Mouse (Mus musculus) neural tube, embryonic 13.5 days (tissue): ENCODE data around the gene Men1. TPM values are rescaled to one million over a fixed set of nuclear protein-coding genes. Genes with fewer than 3 reads are reported as not detected.

ENCODE experiments used
- ATAC-seq: fragments of 200-750 bp; cut with Nextera tagmentation; 2 replicates; pipeline ENCODE4 v1.8.0; 2017; ENCODE audit warnings: low read depth, mild to moderate bottlenecking, moderate TSS enrichment, moderate library complexity
- H3K27ac ChIP-seq: fragments of 300-500 bp; sonication (generic); replicated peaks from 2 replicates; pipeline ENCODE4 v1.5.1; 2015; ENCODE audit warnings: moderate library complexity, mild to moderate bottlenecking, inconsistent platforms
- H3K27me3 ChIP-seq: fragments of 300-500 bp; sonication (generic); 2 replicates; pipeline ENCODE4 v1.6.1; 2015; ENCODE audit warnings: mild to moderate bottlenecking, inconsistent platforms
- H3K36me3 ChIP-seq: fragments of 300-500 bp; sonication (generic); 2 replicates; pipeline ENCODE4 v1.6.1; 2015; ENCODE audit warnings: mild to moderate bottlenecking, inconsistent platforms
- H3K4me1 ChIP-seq: fragments of 300-500 bp; sonication (generic); replicated peaks from 2 replicates; pipeline ENCODE4 v1.6.1; 2015; ENCODE audit warnings: inconsistent platforms
- H3K4me2 ChIP-seq: fragments of 300-500 bp; sonication (generic); 2 replicates; pipeline ENCODE4 v1.6.1; 2015; ENCODE audit warnings: inconsistent platforms, mild to moderate bottlenecking, moderate library complexity
- H3K4me3 ChIP-seq: fragments of 300-500 bp; sonication (generic); 2 replicates; pipeline ENCODE4 v1.5.1; 2015; ENCODE audit warnings: mild to moderate bottlenecking, inconsistent platforms
- H3K9ac ChIP-seq: fragments of 300-500 bp; sonication (generic); 2 replicates; pipeline ENCODE4 v1.6.1; 2015; ENCODE audit warnings: moderate library complexity, mild to moderate bottlenecking, inconsistent platforms
- H3K9me3 ChIP-seq: fragments of 300-500 bp; sonication (generic); 2 replicates; pipeline ENCODE4 v1.6.1; 2016; ENCODE audit warnings: inconsistent platforms
- WGBS: fragments of 180-500 bp; shearing (Covaris S2); methylation state at CpG from one replicate; pipeline ENCODE4 v1.1.7; 2015; 5-methylcytosine and 5-hydroxymethylcytosine counted together
- polyA plus RNA-seq: library from polyadenylated mRNA; unstranded; fragments of >200 nt; fragmentation: Nextera tagmentation; extraction: Ambion mirVana; gene quantifications from 2 replicates; pipeline ENCODE4 v1.2.1, GENCODE M21; 2015

Gene Men1
- polyA plus RNA-seq, 1 experiment from 2014 or later: 71.5 TPM

DNA sequence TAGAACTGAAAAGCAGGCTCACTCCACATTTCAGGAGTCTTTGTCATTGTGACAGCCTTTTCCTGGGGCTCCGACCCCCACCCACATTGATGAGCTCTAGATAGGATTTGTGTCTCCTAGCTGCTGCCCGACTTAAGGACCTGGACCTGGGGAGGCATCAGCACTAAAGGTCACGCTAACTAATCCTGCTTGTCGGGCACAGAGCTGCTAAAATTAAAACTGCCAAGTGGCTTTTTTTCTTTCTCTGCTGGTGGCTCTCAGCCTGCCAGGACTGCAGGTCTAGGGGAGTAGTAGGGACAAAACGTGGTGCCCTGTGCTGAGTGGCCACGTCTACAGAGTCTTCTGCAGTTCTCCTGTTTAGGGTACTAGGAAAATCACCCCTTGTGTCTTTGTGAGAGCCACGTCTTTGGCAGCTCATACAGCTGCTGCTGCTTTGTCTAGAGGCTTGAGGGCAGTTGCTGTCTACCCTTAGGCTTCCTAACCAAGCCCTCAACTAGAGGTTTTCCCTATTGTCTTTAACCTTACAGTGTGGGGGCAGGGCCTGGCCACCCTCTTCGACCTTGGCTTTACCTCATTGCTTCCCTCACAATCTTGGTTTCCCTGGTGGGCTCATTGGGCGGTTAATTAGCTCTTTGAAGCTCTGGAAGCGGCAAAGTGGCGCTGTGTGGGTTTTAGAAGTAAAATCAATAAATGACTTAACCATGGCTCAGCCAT lies 42.7 kb downstream of the Men1 start:
- Histone ChIP-seq H3K27ac (peak overlapping the region; percentile 75), H3K9ac (peak overlapping the region; percentile 14; the same call in 1 of the 2 replicates), H3K4me2 (no peak overlapping the region), H3K4me3 (no peak overlapping the region), H3K9me3 (no peaks in the 10 kb centered on the region), H3K4me1 (peaks cover 21% of the 10 kb centered on the region), H3K27me3 (no peaks in the 10 kb centered on the region), H3K36me3 (peaks cover 72% of the 10 kb centered on the region)
- WGBS: 34% methylated on average over 11 of the region's 11 CpGs
- no peak for ATAC-seq

DNA sequence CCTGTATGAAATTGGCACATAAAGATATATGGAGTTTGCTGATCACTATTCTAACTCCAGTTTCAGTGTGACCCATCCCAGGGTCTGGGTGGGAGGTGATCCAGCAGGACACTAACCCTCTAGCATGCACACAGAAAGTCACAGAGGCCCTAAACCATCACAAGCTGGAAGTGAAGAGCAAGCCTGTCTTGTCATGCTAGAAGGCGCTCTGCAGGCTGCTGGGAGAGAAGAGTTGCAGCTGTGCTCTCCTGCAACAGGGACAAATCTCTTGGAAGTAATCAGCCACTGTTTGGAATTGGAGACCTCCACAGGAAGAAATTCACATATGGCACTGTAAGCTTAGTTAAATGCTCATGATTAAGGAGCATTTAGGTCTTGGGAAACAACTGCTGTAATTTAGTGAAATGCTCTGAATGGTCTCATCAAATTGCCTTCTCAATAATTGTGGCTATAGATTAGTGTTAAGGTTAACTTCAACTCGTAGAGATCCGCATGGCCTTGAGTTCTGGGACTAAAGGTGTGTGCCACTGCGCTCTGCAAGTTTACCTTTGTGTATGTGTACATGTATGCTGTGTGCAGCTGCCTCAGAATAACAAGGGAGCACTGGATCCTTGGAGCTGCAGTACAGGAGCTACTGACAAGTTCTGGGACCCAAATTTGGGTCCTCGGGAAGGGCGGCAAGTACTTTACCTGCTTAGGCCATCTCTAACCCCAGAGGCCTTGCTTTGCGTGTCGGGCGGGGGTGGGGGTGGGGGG lies 45.8 kb downstream of the Men1 start:
- ATAC-seq: no peak
- Histone ChIP-seq H3K9ac (no peak overlapping the region), H3K27ac (no peak overlapping the region), H3K4me2 (no peak overlapping the region), H3K27me3 (no peaks in the 10 kb centered on the region), H3K9me3 (no peaks in the 10 kb centered on the region), H3K4me1 (peaks cover 35% of the 10 kb centered on the region), H3K36me3 (peaks cover 41% of the 10 kb centered on the region), H3K4me3 (no peak overlapping the region)
- 92% methylated on average over 9 of the region's 9 CpGs for WGBS

DNA sequence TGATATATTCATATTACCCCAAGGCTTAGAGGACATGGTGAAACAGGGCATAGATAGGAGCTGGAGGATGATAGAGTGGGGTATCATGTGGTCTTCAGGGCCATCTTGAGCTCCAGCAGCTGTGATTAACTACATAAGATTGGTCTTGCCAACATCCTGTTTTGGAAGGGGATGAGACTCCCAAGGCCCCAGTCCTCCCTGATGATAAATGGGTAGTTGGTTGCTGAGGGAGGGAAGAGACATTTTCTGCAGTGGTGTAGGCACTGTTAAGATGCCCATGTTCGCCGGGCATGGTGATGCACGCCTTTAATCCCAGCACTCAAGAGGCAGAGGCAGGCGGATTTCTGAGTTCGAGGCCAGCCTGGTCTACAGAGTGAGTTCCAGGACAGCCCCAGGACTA lies 46.5 kb downstream of the Men1 start:
- no peaks in the 10 kb centered on the region for H3K9me3 ChIP-seq
- ATAC-seq: no peak
- peaks cover 35% of the 10 kb centered on the region for H3K4me1 ChIP-seq
- no peaks in the 10 kb centered on the region for H3K27me3 ChIP-seq
- H3K9ac ChIP-seq: no peak overlapping the region
- WGBS: 96% methylated on average over 5 of the region's 5 CpGs
- H3K27ac ChIP-seq: no peak overlapping the region
- H3K36me3 ChIP-seq: peaks cover 35% of the 10 kb centered on the region
- no peak overlapping the region for H3K4me3 ChIP-seq
- no peak overlapping the region for H3K4me2 ChIP-seq

- Histone ChIP-seq H3K4me3 (no peak overlapping the region), H3K4me2 (no peak overlapping the region), H3K36me3 (peaks cover 23% of the 10 kb centered on the region), H3K27me3 (no peaks in the 10 kb centered on the region), H3K9me3 (no peaks in the 10 kb centered on the region), H3K27ac (no peak overlapping the region), H3K9ac (no peak overlapping the region), H3K4me1 (peaks cover 23% of the 10 kb centered on the region)
- 90% methylated on average over 4 of the region's 4 CpGs for WGBS
- ATAC-seq: no peak
Measured at GRCm38 (mm10) chr19:6382323-6382924, 47.6 kb downstream of the Men1 start.

GRCm38 (mm10) chr19:6383470-6383869 lies 48.7 kb downstream of the Men1 start:
- Histone ChIP-seq H3K9me3 (no peaks in the 10 kb centered on the region), H3K4me1 (peaks cover 14% of the 10 kb centered on the region), H3K36me3 (peaks cover 12% of the 10 kb centered on the region; the same call in 1 of the 2 replicates), H3K27me3 (no peaks in the 10 kb centered on the region), H3K4me2 (no peak overlapping the region), H3K4me3 (no peak overlapping the region), H3K27ac (no peak overlapping the region), H3K9ac (peak overlapping the region; percentile 26; the same call in 1 of the 2 replicates)
- WGBS: 53% methylated on average over 5 of the region's 5 CpGs
- no peak for ATAC-seq

DNA sequence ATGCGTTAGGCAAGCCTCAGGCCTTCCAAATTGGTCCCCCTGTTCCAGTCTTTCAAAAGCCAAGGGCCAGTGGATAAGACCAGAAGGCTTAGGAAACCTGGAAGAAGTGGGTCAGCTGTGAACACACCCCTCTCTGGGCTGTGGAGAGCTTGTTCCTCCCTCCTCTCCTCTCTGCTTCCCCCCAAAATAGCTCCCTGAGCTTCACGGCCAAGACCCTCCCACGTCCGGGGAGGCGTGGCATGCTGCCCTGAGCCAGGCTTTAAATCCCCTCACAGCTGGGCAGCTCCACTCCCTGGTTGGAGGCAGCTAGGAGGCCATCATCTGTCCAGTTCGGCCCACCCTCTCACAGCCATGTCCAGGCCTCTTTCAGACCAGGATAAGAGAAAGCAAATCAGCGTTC lies 49.3 kb downstream of the Men1 start, which contains the start of gene Pygm:
Pygm (plus strand) TSS at position 272 of the 400 bp plus-strand sequence.
- H3K4me1 ChIP-seq: peaks cover 14% of the 10 kb centered on the region
- H3K4me3 ChIP-seq: no peak within 1 kb of the TSS
- WGBS: 26% methylated on average over 7 of the region's 7 CpGs
- no peaks in the 10 kb centered on the region for H3K27me3 ChIP-seq
- H3K4me2 ChIP-seq: no peak within 1 kb of the TSS
- ATAC-seq: no peak
- peaks cover 6% of the 10 kb centered on the region; the same call in 1 of the 2 replicates for H3K36me3 ChIP-seq
- H3K9me3 ChIP-seq: no peaks in the 10 kb centered on the region
- H3K9ac ChIP-seq: peak within 1 kb of the TSS; percentile 26; the same call in 1 of the 2 replicates
- no peak within 1 kb of the TSS for H3K27ac ChIP-seq

DNA sequence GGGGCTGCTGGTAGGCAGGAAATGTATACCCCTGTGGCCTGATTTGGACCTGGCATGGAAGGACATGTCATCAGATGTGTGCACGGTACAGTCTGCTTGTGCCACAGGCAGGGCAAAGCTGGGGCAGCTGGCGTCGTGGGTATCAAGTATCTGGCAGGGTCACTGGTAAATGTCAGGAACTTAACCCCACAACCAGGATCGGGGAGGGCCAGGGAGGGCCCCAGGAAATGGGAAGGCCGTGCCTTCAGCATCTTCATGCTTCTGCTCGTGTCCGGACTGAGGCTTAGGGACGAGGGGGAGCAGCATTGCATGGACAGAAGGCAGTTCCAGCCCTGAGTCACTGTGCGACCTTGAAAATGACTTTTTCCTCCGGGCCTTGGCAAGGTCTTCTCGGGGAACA lies 50.2 kb downstream of the Men1 start:
- 76% methylated on average over 11 of the region's 11 CpGs for WGBS
- H3K4me1 ChIP-seq: peaks cover 21% of the 10 kb centered on the region
- no peak overlapping the region for H3K27ac ChIP-seq
- no peak for ATAC-seq
- H3K4me3 ChIP-seq: no peak overlapping the region
- no peaks in the 10 kb centered on the region for H3K9me3 ChIP-seq
- H3K36me3 ChIP-seq: 0 out of 2 replicates have a peak, but pooled peaks cover 3% of the 10 kb centered on the region
- no peaks in the 10 kb centered on the region for H3K27me3 ChIP-seq
- no peak overlapping the region for H3K4me2 ChIP-seq
- no peak overlapping the region for H3K9ac ChIP-seq

GRCm38 (mm10) chr19:6385419-6385818 lies 50.6 kb downstream of the Men1 start:
- no peak overlapping the region for H3K9ac ChIP-seq
- peaks cover 22% of the 10 kb centered on the region for H3K4me1 ChIP-seq
- no peak overlapping the region for H3K27ac ChIP-seq
- H3K9me3 ChIP-seq: no peaks in the 10 kb centered on the region
- no peak overlapping the region for H3K4me3 ChIP-seq
- H3K4me2 ChIP-seq: no peak overlapping the region
- H3K36me3 ChIP-seq: 0 out of 2 replicates have a peak, but pooled peaks cover 1% of the 10 kb centered on the region
- ATAC-seq: no peak
- 85% methylated on average over 5 of the region's 5 CpGs for WGBS
- H3K27me3 ChIP-seq: no peaks in the 10 kb centered on the region

DNA sequence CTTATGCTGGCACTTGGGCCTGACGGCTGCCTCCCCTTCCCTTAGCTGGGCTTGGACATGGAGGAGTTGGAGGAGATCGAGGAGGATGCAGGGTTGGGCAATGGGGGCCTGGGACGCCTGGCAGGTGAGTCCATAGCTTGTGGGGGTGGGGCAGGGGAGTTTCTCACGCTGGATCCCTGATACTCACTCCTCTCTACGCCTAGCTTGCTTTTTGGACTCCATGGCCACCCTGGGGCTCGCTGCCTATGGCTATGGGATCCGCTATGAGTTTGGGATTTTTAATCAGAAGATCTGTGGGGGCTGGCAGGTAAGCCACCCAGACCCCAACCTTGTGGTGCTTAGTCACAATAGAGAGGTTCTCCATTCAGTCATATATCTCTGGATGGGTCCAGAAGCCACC lies 51.0 kb downstream of the Men1 start:
- no peak overlapping the region for H3K4me2 ChIP-seq
- H3K9ac ChIP-seq: no peak overlapping the region
- H3K4me1 ChIP-seq: peaks cover 22% of the 10 kb centered on the region
- 80% methylated on average over 7 of the region's 7 CpGs for WGBS
- ATAC-seq: no peak
- no peak overlapping the region for H3K27ac ChIP-seq
- H3K4me3 ChIP-seq: no peak overlapping the region
- no peaks in the 10 kb centered on the region for H3K27me3 ChIP-seq
- no peaks in the 10 kb centered on the region for H3K36me3 ChIP-seq
- H3K9me3 ChIP-seq: no peaks in the 10 kb centered on the region

DNA sequence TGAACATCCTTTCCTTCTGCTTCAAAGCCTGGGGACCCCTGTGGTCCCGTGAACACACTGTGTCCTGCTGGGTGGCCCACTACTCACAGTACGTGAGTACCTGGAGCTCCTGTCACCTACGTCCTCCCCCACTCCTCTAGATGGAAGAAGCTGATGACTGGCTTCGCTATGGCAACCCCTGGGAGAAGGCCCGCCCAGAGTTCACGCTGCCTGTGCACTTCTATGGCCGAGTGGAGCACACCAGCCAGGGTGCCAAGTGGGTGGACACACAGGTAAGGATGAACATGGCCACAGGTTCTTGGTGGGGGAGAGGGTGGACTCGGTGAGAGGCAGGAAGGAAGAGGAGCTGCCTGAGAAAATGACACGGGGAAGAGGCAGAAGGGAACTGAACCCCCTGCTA lies 51.5 kb downstream of the Men1 start:
- no peak overlapping the region for H3K27ac ChIP-seq
- no peak for ATAC-seq
- H3K4me3 ChIP-seq: no peak overlapping the region
- H3K9me3 ChIP-seq: no peaks in the 10 kb centered on the region
- H3K9ac ChIP-seq: no peak overlapping the region
- no peaks in the 10 kb centered on the region for H3K27me3 ChIP-seq
- H3K4me1 ChIP-seq: peaks cover 22% of the 10 kb centered on the region
- H3K4me2 ChIP-seq: no peak overlapping the region
- 68% methylated on average over 9 of the region's 9 CpGs for WGBS
- no peaks in the 10 kb centered on the region for H3K36me3 ChIP-seq

- H3K27ac ChIP-seq: no peak overlapping the region
- H3K4me2 ChIP-seq: no peak overlapping the region
- no peak for ATAC-seq
- H3K9me3 ChIP-seq: no peaks in the 10 kb centered on the region
- H3K9ac ChIP-seq: no peak overlapping the region
- peaks cover 21% of the 10 kb centered on the region for H3K4me1 ChIP-seq
- WGBS: 85% methylated on average over 13 of the region's 13 CpGs
- H3K27me3 ChIP-seq: no peaks in the 10 kb centered on the region
- no peak overlapping the region for H3K4me3 ChIP-seq
- H3K36me3 ChIP-seq: no peaks in the 10 kb centered on the region
Measured at GRCm38 (mm10) chr19:6388006-6388405, 53.2 kb downstream of the Men1 start.

- Histone ChIP-seq H3K9me3 (no peaks in the 10 kb centered on the region), H3K4me2 (peak overlapping the region; percentile 53), H3K27ac (no peak overlapping the region), H3K27me3 (no peaks in the 10 kb centered on the region), H3K9ac (peak overlapping the region; percentile 64), H3K36me3 (no peaks in the 10 kb centered on the region), H3K4me1 (peaks cover 8% of the 10 kb centered on the region), H3K4me3 (peak overlapping the region; percentile 28)
- no peak for ATAC-seq
- WGBS: 4% methylated on average over 16 of the region's 16 CpGs
Measured at GRCm38 (mm10) chr19:6389803-6390202, 55.0 kb downstream of the Men1 start.
